Mouse (Mus musculus): ENCODE data around the gene Ush2a.
A peak's percentile ranks its signal among the peaks of the same experiment; 100 is the strongest.

Ush2a gene

DNA sequence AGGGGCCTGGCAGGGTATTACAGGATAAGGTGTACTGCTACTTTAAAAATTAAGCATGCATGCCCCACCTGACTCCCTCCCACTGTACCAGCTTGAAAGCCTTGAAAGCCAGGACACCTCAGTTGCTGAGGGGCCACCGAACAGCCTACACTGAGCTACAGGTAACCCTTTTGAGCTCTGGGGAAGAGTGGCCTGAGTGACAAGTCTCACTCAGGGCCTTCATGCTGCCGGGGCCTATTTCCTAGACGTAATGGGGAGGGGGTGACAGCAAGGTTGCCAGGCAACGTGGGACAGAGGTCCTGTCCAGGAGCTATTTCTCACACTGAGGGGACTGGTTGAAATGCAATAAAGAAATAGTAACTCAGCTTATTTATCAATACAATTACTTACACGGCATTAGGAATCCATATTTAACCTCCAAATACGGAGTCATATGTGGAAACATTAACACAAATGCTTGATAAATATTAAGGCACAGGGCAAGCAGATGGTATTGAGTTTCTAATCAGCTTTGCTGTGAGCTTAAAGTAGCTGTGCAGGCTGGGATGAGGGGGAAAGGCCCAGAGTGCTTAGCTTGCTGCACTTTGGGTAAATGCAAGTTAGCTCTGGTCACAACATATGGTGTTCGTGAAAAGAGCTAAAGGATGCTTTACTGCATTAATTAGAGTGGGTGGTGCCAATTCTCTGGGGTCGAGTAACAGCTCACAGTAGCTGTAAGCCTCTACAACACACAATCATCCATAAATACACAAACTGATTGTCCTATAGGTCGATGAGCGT lies at the start of gene Ush2a:
Gene Ush2a (plus strand): TSS at position 121 of the 780 bp plus-strand sequence.
- no peak for DNase-seq (ENCODE audit: low read depth, low spot score)

- no peak for DNase-seq (ENCODE audit: low read depth, low spot score)
Observed at GRCm38 (mm10) chr1:188214885-188215611, 46.8 kb upstream of the Ush2a start.

DNA sequence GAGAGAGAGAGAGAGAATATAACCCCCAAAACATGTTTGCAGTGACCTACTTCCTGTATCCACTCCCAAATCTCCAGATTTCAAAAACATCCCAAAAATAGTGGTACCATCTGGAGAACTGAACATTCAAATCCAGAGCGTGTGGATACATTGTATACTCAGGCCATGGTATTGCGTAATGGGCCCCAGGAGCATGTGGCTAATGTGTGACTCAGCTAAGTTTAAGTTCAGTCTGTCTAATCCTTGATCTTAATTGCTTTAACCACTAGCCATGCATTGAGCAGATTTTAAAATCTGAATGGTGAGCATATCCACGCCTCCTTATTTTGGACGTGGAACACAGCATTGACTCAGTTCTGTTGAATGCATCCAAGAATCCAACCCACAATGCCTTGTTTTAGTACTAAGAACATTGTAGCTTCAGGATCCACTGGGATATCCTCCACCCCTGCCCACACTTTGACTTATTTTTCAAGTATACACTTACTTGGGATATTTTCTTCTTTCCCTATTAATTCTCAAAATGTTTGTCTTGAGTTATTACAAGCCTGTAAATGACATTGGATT lies 40.5 kb upstream of the Ush2a start:
- peak; percentile 80 for DNase-seq (ENCODE audit: low read depth, low spot score)

DNA sequence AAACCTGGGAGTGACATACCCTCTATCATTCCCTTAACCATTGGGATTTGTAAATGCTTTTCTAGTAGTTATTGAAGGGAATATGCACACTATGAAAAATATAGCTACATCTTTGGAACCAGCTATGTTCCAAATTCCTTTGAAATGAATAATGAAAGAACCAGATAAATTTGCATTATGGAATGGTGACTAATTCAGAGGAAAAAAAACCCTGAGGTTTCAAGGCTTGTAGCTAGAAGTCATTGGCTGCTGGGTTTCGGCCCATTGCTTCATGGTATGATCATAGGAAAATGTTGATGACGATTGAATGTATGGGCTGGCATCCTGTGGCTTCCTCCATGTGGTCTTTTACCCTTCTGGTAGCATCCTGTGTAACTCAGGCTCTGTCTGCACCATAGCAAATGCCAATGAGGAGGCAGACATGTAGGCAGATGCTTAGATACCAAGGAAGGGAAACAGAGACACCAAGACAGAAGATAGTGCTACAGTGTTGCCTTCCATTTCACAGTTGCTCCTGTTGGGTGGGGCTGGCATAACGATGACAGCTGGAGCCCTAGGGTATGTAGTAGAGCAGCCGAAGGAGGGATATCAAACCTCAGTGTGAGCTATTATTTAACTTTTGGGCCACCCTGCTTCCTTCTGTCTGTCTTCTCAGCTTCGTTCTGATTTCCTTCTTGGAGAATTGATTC lies 28.6 kb upstream of the Ush2a start:
- DNase-seq (ENCODE audit: low read depth, low spot score) = peak; percentile 26

- DNase-seq (ENCODE audit: low read depth, low spot score) = no peak
Observed at GRCm38 (mm10) chr1:188238636-188239035, 23.2 kb upstream of the Ush2a start.

GRCm38 (mm10) chr1:188241766-188242165 lies 20.1 kb upstream of the Ush2a start:
- DNase-seq (ENCODE audit: low read depth, low spot score) = no peak

DNA sequence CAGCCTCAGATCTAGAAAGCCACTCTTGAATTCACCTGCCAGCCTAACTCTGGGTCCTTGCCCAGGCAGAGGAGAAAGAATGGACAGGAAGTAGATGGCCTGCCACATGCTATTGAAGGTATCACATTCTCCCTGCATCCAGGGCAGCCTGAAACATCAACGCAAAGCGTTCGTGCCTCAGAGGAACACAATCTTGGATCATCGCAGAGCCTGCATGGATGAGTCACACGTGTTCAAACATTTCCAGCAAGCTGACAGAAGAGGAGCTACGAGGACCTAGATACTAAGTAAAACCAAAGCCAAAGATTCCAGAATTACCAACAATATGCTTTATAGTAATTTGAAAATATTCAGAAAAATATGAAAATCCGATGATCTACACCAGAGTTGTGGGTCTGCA lies 4.3 kb upstream of the Ush2a start:
- peak; percentile 55 for DNase-seq (ENCODE audit: low read depth, low spot score)

DNA sequence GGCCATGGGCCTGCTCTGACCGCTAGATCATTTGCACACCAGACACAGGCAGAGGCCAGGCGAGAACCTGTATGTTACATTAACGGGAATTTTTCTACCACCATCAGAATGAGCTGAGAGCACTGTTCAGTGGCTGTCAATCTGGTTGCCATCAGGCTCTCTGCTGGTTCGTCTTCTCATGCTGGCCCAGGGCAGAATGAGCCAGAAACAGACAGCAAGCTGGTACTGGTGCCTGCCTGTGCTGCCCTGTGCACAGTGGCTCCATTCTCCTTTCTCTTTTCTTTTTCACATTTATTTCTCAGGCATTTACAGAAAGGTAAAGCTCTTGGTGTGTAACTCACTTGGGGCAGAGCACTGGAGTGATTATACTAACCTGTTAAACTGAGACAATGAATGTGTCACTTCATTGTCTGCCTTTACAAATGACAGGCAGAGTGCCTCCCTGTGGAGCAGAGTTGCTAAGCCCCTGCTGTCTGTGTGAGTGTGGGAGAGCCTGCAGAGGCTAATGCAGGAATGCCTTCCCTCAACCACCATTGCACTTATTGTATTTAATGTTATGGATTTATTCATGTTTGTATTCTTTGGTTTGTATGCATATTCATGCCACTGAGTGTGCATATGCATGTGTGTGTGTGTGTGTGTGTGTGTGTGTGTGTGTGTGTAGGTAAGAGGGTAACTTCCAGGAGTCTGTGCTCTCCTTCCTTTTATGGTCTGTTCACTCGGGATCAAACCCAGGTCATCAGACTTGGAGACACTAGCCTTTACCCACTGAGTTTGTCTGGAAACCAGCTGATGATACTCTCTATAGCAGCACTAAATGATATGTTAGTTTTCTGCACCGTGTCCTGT lies 1.3 kb upstream of the Ush2a start:
- no peak for DNase-seq (ENCODE audit: low read depth, low spot score)

DNA sequence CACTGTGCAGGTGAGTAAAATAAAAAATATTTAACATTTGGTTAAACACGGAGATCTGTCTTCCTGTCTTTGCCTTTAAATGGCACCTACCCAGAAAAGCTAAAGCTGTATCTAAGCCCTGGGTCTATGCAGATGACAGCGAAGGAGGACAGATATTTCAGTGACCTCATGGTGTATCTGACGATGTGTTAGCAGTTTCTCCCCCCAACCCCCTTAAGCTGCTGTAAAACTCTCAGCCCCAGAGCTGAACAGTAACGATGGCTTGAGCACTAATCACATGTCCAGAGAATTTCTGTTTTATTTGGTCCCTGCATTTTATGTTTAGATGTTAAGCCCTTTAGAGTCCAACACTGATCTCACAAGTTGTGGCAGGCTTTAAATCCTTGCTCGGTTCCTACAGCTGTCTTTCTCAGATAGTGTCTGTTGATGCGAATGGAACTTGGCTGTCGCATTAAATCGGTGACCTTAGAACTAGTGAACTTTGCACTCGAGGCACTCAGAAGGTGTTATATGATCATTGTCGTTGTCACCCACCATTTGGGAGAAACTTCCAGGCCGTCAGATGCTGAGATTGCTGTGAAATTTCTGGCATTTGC lies 5.4 kb downstream of the Ush2a start:
- no peak for DNase-seq (ENCODE audit: low read depth, low spot score)

DNA sequence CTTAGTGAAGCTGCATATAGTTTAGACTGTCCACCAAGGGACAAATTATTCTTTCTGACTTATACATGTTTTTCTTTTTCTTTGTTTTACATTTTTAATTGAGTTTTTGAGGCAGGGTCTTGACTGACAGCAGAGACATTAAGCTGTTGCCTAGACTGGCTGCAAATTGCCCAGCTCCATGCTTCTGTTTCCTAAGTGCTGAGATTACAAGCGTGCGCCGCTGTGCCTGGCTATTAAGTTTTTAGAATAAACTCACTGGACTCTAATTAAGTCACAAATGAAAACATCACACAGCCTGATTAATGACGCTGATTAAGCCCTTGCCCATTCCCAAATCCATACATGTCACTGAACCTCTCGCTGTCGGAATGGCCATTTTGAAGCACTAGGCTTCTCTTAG lies 7.2 kb downstream of the Ush2a start:
- DNase-seq (ENCODE audit: low read depth, low spot score) = no peak

GRCm38 (mm10) chr1:188313303-188313702 lies 51.5 kb downstream of the Ush2a start:
- peak; percentile 38 for DNase-seq (ENCODE audit: low read depth, low spot score)

DNA sequence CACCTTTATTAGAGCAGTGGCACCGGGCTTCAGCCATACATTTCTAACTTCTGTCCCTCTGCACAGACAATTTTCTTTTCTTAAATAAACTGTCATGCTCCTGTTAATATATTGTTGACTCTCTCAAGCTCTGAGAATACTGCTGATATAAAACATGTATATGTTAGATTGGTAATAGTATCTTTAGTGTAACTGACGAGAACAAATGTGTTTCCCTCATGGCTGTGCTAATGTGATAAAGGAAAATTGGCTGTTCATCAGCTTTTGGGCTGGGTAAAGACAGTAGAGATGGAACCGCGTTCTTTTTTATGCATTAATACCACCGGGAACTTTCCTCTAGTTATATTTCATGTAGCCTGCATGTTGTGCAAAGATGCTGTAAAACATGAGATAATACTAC lies 54.8 kb downstream of the Ush2a start:
- no peak for DNase-seq (ENCODE audit: low read depth, low spot score)

DNA sequence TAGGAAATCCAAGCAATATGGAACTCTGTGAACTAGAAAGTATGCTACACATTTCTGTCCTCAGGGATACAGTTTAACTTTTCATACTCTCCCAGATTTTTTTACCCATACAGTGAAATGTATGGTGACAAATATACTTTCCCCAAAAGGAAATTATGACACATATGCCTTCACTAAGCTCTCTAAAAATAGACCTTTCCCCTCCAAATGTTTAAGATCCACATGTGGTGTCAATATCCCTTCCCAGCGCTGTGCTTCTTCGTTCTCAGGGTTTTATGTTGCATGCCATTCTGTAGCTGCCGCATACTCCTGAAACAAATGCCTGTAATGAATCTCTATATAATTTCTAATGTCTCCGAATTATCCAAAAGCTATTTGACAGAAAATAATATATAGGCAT lies 58.4 kb downstream of the Ush2a start:
- DNase-seq (ENCODE audit: low read depth, low spot score) = peak; percentile 25

GRCm38 (mm10) chr1:188321534-188321933 lies 59.7 kb downstream of the Ush2a start:
- DNase-seq (ENCODE audit: low read depth, low spot score) = no peak

- no peak for DNase-seq (ENCODE audit: low read depth, low spot score)
Observed at GRCm38 (mm10) chr1:188330406-188330805, 68.6 kb downstream of the Ush2a start.

GRCm38 (mm10) chr1:188333936-188334335 lies 72.1 kb downstream of the Ush2a start:
- DNase-seq (ENCODE audit: low read depth, low spot score) = peak; percentile 15

GRCm38 (mm10) chr1:188347762-188348161 lies 85.9 kb downstream of the Ush2a start:
- DNase-seq (ENCODE audit: low read depth, low spot score) = no peak

DNA sequence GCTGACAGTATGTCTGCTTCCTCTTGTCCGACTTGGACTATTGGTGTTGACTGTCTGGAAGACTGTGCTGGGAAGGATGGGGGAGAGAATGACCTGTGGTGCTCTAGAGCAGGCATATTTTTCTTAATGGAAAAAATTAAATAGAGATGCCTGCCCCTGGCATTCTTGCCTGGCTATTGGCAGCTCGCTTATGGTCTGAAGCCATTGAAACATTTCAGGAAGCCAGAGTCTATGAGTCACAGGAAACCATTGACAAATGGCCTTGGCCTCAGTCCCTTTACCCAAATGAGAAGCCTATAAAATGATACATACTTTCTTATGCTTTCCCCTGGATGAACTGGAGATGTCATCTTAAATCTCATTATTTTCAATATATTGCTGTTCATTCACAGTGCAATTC lies 92.9 kb downstream of the Ush2a start:
- DNase-seq (ENCODE audit: low read depth, low spot score) = no peak

- DNase-seq (ENCODE audit: low read depth, low spot score) = peak; percentile 26
Observed at GRCm38 (mm10) chr1:188363548-188363947, 101.7 kb downstream of the Ush2a start.

GRCm38 (mm10) chr1:188385180-188385579 lies 123.4 kb downstream of the Ush2a start:
- no peak for DNase-seq (ENCODE audit: low read depth, low spot score)

DNA sequence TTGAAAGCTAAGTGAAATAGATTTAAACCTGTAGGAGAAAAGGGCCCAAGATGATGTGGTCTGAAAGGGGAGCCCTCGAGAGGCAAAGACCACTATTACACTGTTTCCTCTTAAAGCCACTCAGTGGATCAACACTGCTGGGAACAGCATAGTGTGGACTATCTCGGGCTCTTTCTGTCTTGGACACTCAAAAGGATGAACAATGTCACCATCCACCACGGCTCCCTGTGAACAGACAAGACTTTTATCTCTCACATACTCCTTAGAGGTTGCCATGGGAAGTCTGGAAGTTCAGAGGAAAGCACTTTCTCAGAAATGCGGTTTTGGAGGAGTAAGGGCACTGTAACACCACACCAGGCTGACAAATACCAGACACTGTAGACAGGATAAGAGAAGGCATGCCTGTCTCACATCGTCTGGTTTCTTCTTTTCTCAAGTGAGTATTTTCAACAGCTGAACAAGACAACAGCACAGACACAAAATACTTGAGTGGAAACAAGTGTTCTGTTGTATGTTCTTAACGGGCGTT lies 124.0 kb downstream of the Ush2a start:
- DNase-seq (ENCODE audit: low read depth, low spot score) = no peak

All from brain, adult 2 months (tissue).